Mouse (Mus musculus): Measurements from ENCODE around the gene Snw1.
"Not testable (repeated sequence)": the region's sequence is repeated elsewhere in the genome, so short reads cannot be mapped to it uniquely, and the experiment has no call there.

Snw1 gene

DNA sequence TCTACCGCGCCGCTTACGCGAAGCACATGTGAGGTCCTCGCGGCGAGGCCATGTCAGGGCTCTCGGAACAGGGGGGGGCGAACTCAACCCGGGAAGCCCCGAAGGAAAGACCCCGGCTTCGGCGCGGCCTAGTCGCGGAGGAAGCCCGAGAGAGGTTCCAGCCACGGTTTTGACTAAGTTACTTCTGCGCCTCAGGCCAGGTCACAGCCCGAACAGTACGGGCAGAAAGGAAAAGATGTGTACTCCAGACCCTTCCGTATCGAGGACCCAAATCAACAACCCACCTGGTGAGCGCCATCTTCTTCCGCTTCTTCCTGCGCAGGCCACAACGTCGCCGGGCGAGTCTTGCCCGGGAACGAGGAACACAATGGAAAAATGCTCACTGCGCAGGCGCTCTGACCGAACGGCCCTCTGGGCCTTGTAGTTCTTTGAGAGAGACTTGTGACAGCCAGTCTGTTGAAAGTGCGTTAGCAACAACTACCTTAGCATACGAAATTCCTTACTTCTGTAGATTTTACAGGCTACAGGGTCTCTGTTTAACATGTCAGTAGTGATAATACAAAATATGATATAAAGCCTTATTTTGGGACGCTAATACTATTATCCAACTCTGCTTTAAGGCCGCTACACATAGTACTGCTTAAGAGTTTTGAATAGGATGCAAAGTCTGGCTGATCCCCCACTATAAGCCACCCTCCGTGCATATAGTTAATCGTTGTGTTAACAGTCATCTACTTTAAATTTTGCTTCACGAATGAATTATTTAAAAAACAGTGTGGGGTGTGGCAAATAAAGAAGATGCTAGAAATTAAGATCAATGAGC lies at the start of gene Snw1:
Snw1 (minus strand) TSS at position 311 of the 823 bp plus-strand sequence.
- peak; percentile 94 for DNase-seq (ENCODE audit: low spot score)

DNA sequence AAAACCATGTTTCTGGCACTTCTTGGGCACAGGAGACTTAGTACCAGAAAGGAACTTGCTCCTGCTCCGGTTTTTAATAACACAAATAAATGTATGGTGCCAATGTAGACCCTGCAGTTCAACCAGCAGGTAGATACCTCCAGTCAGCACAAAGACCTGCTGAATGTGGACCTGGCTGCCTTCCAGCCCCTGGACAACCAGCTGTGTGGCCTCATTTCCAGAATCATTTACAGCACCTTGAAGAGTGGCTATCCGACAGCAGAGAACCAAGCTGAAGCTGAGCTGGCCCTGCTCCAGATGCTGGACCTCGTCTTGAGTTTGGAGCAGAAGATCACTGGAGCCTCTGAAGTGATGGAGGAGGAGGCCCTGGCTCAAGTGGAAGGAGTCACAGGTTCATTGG lies 47.5 kb upstream of the Snw1 start:
- DNase-seq (ENCODE audit: low spot score) = not testable (repeated sequence)

DNA sequence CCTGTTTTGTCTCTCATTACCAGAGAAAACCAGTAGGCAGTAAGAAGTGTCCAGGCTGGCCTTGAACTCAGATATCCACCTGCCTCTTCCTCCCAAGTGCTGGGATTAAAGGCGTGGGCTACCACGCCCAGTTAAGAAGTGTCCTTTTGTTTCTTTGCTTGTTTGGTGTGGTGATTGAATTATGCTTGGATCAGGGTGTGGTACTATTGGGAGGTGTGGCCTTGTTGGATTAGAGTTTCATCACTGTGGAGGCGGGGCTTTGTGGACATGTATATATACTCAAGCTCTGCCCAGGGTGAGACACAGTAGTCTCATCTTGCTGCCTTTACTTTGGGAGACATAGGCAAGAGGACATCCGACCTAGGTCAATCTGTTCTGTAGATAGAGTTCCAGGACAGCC lies 41.9 kb upstream of the Snw1 start, which contains the start of gene Gm8300:
Gm8300 (plus strand) TSS at position 301 of the 400 bp plus-strand sequence.
- not testable (repeated sequence) for DNase-seq (ENCODE audit: low spot score)

DNA sequence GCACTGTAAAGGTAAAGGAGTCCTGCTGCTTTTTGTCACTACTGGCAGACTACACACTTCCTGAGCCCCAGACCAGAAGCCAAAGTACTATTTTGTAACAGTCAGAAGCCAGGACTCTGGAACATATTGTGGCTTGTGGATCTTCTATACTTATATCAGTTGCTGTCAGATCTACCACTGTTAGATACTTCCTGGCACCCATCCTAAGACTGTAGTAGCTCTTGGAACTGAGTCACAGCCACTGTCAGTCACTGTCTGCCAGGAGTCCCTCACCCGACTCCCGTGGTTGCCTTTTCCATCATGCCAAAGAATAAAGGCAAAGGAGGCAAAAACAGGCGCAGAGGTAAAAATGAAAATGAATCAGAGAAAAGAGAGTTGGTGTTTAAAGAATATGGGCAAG lies 22.3 kb upstream of the Snw1 start, which contains the start of gene Gm5788:
Gm5788 (plus strand) TSS at position 301 of the 400 bp plus-strand sequence.
- not testable (repeated sequence) for DNase-seq (ENCODE audit: low spot score)

DNA sequence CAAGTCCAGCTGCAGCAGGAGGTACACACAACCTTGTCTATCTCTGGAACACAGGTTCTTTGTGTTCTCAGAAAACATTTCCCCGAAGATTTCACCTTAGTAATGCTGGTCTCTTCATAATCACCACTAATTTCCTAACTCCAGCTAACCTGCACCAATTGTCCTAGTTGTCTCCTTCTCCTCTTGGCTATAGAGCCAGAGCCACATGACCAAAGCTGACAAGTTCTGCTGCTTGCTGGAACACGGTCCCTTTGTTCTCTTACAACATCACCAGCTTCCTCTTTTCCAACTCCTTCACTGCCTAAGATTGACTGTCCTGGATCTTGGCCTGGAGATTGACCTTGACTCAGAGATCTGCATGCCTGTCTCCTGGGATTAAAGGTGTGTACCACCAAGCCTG lies 16.6 kb upstream of the Snw1 start:
- DNase-seq (ENCODE audit: low spot score) = not testable (repeated sequence)

DNA sequence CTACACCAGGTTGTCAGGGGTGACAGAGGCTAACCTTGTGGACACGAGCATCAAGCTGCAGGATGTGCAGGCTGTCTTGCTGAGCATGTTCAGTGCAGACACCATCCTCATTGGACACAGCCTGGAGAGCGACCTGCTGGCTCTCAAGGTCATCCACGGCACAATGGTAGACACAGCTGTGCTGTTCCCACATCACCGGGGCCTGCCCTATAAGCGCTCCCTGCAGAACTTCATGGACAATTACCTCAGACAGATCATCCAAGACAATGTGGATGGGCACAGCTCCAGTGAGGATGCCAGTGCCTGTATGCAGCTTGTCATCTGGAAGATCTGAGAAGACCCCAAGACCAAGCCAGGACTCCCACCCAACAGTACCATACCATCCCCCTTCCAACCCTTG lies 10.4 kb upstream of the Snw1 start:
- not testable (repeated sequence) for DNase-seq (ENCODE audit: low spot score)

DNA sequence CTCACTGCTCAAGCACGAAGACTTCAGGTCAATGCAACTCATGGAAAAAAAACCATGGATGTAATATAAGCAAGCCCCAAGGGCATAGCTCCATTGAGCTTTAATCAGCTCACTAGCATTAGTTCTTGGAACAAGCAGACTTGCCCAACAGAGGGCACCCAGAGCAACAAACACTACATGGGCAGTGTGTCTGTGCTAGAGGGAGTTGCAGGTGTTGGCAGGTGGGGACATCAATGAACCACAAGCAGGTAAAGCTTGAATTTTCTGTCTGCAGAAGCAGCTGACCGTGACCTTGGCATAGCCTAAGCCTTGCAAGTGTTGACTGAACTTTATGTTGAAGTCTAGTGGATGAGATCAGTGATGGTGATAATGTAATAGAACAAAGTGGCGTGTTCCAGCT lies 2.7 kb upstream of the Snw1 start:
- DNase-seq (ENCODE audit: low spot score) = no peak

DNA sequence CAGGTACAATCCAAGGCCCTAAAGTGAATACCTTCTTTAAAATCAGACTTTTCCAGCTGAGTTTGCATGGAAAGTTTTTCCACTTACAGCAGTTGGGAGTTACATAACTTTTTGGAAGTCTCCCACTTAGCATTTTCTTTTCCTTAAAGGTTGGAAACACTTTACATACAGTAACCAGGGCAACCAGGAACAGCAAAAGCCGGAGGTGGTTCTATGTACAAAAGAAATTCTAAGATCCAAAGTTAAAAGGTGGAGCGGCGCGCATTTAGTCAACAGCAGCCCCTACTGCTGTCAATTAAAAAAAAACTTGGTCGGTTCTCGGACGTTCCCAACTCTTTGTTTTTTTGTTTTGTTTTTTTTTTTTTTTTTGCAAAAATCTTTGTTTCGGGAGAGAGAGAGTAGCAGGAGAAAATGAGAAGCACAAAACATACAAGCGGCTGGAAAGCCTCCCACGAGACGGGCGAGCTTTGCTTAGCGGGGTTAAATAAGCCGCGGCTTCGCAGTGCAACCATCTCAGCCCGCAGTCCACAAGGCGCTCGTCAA lies 582 bp downstream of the Snw1 start:
- DNase-seq (ENCODE audit: low spot score) = no peak

DNA sequence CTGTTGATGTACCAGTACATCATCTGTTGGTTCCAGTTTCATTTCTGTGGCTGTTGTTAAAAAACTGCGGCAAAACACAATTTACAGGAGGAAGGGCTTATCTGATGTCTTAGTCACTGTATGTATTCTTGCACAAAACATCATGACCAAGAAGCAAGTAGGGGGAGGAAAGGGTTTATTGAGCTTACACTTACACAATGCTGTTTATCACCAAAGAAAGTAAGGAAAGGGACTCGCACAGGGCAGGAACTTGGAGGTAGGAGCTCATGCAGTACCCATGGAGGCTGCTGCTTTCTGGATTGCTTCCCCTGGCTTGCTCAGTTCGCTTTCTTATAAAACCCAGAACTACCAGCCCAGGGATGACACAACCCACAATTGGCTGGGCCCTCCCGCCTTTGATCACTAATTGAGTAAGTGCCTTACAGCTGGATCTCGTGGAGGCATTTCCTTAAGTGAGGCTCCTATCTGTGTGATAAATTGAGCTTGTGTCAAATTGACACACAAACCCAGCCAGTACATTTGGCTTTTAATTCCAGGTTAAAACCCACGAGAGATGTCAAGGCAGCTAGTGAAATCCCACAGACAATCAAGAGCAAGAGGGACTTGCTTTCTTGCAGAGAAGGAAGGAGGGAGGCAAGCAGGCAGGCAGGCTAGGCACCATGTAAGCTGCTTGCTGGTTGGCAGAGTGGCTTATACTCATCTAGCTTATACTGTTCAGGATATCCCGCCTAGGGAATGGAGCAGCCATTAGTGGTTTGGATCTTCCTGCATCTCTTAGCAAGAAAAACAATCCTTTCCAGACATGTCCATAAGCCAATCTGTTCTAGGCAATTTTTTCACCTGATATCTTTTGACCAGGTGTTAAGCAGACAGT lies 1.6 kb downstream of the Snw1 start:
- DNase-seq (ENCODE audit: low spot score) = no peak

DNA sequence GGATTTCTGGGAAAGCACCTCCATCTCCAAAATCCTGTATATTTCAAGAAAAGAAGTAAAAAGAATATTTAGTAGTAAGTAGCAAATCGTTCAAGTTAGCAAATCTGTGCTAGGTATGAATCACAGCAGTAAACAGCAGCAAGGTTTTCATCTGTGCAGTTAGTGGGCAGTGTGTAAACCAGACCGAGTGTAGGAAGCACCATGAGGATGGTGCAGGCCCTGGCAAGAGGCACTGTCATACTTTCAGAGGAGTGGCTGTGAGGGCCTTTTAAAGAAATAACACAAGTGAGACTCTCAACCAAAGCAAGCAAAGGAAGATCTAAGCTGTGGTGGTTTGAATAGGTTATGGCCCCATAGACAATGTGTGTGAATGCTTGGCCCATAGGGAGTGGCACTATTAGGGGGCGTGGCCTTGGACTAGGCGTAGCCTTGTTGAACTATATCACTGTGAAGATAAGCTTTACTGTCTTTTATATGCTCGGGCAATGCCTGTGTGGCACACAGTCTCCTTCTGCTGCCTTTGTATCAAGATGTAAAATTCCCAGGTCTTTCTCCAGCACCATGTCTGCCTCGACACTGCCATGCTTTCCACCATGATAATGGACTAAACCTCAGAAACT lies 7.3 kb downstream of the Snw1 start:
- DNase-seq (ENCODE audit: low spot score) = no peak

DNA sequence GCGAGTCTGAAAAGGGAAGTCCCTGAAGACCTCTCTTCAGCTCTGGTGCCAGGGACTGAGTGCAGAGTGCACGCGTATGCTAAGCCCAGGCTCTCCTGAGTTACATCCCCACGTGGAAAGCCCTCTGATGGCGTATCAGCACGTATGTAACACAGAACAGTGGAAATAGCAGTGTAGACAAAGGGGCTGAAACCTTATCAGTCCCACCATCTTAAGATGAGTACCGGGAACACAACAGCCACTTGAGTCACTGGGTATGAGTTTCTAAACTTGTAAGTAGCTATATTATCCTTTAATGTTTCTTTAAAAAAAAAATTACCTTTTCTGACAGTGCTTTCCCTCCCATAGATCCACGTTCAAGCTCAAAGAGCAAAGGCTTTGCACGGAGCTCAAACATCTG lies 22.6 kb downstream of the Snw1 start:
- DNase-seq (ENCODE audit: low spot score) = no peak

DNA sequence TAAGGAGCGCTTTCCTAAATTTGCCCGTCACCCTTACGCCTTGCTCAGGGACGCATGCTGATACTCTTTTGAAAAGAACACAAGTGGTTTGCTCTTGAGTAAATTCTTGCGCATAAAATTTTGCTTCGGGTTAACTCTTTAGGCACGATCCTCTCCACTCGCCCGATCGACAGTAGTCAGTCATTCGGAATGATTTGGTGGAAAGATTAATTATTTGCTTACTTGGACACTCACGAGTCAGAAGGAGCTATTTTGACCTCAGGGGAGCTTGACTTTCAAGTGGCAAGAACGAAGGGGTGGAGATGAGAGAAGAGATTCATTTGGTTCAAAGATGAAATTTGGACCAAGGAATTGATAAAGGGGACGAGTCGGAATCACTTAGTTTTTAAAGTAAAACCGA lies 27.9 kb downstream of the Snw1 start:
- DNase-seq (ENCODE audit: low spot score) = no peak

DNA sequence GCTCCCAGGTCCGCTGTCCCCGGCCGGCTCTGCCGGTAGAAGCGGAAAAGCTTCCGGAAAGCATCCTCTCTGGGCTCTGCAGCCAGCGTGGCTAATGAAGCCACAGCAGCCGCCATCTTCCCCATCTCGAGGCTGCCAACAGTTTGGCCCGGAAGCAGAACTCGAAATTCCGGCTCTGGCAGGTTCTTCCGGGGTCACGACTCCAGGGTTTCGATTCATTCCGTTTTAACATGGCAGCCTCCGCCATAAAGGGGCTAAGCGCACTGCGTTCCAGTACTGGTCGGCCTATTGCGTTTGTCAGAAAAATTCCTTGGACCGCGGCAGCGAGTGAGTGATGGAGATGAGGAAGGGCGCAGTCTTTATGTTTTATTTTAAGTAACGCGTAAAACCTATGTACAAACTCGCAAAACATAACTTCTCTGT lies 28.4 kb downstream of the Snw1 start, which contains the start of the genes Slirp and Alkbh1:
Slirp (plus strand) TSS at position 197 of the 423 bp plus-strand sequence.
Alkbh1 (minus strand) TSS at position 318 of the 423 bp plus-strand sequence.
- peak; percentile 90 for DNase-seq (ENCODE audit: low spot score)

DNA sequence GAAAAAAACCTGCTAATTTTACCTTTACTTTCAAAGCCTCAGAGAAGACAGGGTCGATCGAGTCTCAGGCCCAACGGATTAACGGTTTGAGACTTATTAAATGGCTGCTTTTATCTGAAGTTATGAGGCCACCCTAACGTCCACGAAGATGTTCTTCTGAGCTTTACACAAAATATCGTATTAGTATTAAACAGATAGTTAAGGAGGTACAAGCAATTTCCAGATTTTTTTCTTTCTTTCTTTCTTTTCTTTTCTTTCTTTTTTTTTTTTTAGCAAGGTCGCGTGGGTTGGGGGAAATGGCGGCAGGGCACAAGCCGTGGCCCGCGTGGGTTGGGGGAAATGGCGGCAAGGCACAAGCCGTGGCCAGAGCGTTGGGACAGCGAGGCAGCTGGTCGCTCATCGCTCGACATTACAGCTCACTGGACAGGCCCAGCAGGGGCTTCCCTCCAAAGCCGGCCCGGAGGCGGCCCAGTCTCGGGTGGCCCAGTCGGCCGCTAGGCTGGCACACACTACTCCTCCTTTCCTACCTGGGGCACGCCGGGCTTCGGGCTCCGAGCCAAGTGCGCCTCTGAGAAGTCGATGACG lies 28.9 kb downstream of the Snw1 start:
- DNase-seq (ENCODE audit: low spot score) = no peak

DNA sequence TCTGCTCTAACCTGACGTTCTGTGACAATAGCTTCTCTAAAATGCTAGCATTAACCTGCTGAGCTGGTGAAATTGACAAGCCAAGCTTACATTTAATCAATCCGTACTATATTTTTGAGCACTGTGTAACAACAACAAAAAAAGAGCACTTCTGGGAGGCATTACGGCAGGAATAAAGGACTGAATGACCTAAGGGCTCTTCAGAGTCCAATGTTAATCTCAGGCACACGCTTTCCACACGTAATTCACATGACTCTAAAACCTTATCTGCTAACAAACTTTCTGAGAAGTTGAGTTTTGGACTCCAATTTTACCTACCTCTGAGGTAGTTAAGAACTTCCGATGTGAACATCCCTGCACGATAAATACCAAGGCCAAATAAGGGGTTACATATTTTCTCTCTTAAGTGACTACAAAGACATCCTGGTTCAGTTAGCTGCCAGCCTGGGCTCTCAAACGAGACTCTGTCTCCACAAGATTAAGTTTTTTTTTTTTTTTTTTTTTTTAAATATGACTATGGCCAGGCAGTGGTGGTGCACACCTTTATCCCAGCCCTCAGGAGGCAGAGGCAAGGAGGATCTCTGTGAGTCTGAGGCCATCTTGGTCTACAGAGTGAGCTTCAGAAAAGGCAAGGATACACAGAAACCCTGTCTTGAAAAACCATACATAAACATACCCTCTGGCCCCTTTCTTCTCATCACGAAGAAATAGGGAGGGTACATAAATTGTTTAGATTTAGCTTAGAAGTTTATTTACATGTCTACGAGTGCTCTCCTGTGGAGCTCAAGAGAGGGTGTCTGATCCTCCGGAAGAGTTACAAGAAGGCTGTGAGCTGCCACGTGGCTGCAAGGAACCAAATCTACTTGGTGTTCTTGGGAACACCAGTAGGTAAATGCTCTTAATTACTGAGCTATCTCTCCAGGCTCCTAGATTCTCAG lies 29.6 kb downstream of the Snw1 start:
- no peak for DNase-seq (ENCODE audit: low spot score)

DNA sequence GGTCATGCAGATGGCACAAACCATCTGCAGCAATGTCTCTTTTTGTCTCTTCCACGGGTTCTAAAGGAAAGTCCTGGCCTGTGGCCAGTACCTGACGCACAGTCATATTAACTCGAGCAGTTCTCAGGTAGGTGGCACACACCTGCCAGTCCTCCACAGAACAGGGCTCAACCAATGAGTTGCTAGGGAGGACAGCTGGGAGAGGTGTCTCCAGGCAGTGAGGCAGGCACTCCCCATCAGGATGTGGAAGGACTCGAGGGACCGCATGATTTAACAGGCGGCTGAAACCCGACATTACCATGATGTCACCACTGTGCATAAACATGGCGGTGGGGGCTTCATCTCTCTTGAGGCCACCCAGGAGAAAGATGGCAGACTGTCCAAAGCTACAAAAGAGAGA lies 43.2 kb downstream of the Snw1 start:
- no peak for DNase-seq (ENCODE audit: low spot score)

DNA sequence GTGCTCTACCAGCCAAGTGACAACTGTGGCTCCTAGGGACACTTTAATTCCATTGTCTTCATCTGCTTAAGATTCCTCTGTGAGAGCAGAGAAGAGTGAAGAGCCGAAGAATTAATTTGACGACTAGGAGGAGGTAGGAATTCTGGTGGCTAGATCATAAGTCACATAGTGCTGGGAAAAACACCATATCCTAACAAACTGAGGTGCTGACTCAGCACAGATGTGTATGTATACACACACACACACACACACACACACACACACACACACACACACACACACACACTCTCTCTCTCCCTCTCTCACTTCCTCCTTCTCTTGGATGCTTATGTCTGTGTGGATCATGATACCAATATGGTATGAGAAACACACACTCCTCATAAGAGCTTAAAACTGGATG lies 43.8 kb downstream of the Snw1 start:
- DNase-seq (ENCODE audit: low spot score) = no peak

DNA sequence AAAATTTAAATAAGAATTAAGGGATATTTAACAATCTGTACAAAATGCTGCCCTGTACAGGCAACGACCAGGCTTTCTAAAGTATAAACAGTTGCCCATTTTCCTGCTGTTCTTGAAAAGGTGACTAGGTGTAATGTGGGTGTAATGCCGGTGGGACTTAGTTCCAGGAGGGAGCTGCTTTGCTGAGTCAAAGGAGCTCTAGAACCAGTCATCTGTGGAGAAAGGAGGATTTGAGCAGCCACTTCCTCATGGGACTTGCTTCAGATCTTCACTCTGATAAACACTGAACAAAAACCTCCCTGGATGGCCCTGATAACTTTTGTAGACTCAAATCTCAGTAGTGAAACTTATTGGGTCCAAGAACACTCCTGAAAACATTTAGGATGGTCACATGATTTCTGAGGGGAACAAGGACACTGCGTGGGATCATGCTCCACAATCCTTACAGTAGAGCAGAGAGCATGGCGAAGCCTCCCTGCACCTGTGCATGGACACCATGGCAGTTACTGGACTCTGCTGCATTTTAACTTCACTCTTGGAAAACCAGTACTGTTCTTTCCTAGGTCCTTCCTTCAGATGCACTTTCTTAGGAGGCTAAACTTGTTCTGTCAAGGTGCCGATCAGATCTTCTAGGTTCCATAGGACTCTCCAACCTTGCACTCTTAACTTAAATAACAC lies 45.6 kb downstream of the Snw1 start:
- DNase-seq (ENCODE audit: low spot score) = no peak

DNA sequence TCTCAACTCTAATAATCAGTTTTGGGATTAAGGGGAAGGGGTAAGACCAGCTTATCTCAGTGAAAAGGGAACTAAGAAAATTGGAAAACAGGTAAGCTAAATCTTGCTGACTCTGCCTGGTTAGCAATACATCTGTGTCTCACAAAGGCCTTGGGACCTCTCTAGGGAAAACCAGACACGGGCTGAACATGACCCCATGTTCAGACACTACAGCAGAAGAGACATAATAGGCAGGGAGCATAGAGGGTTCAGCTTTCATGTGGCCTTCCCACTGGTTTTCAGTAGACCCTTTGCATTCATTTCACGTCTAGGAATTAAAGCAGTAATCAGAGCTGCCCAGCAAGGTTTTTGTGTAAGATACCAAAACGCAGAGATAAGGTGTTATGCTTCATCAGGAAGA lies 47.6 kb downstream of the Snw1 start:
- DNase-seq (ENCODE audit: low spot score) = no peak

DNA sequence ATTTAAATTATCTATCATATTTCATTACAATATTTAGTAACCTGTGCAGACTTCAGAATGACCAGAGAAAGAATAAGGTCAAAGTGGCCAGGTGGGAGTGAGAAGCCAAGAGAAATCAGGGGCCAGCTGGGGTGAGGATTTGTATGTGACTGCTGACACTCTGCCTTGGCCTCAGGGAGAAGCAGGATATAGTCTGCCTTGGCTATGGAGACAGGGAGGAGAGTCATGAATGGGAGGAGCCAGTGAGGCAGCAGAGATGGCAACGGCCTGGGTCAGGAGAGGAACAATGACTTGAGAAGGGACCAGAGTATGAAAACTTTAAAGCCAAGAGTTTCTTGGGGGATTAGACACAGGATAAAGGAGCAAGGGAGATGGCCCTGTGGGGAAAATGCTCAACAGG lies 48.4 kb downstream of the Snw1 start:
- no peak for DNase-seq (ENCODE audit: low spot score)

Measured in T-cell, adult 2 months (primary cell).